Mouse (Mus musculus) brain, embryonic 18.5 days (tissue): ENCODE results near the gene Thsd7b.

Source experiments
- DNase-seq: peaks from one replicate; pipeline ENCODE4 v3.0.0-alpha.2; 2012; ENCODE audit warnings: low read depth, low spot score

Gene Thsd7b

GRCm38 (mm10) chr1:129519751-129520150 is 246.6 kb downstream of the Thsd7b start:
- no peak for DNase-seq

DNA sequence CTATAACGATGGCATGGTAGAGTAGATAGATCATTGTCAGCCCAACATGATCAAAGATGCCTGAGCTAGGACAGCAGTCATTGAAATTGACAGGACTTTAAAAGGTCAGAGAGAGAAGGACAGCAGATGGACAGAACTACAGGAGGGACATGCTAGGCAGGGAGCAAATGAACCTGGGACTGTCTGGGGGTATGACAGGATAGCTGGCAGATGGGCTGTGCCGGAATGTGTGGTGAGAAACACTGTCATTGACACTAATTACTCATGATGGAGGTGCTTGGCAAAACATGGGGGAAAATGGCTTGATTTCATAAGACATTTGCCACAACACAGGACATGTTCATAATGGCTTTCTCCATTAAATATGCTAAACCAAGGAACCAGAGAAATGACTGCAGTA is 253.9 kb downstream of the Thsd7b start:
- DNase-seq, result no peak

DNA sequence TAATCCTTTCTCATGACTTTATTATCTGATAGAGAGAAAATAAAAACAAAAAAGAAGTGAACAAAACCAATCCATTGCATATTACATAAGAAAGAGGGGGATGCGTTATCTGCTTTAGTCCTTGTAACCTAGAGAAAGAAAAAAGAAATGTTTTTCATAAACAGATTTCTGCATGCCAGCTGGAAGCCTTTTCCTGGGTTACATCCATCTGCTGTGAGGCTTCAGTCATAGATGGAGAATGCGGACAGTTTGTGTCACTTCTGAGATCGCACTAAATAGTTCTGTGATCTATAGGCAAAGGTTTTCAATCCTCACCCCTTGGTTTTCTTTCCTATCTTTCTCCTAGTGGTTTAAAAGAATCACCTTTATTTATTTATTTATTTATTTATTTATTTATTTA is 259.1 kb downstream of the Thsd7b start:
- no peak for DNase-seq

GRCm38 (mm10) chr1:129538508-129538907 is 265.4 kb downstream of the Thsd7b start:
- no peak for DNase-seq

GRCm38 (mm10) chr1:129538970-129539369 is 265.9 kb downstream of the Thsd7b start:
- no peak for DNase-seq

DNA sequence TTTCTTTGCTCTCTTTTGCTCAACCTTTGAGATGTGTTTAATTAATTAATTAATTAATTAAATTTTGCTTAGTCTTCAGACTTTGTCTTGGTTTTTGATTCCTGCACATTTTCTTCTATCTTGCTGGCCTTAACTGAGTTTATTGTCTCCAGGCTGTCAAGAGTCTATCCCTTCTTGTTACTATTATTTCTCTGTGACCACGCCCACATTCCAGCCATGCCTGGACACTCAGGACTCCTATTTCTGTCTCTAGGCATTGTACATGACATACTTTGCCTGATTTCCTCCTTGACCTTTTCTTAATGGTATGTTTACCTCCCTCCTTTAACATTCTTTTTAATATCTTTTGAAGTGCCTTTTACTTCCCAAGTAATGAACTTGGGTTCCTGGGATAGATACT is 267.6 kb downstream of the Thsd7b start:
- DNase-seq, result no peak

DNA sequence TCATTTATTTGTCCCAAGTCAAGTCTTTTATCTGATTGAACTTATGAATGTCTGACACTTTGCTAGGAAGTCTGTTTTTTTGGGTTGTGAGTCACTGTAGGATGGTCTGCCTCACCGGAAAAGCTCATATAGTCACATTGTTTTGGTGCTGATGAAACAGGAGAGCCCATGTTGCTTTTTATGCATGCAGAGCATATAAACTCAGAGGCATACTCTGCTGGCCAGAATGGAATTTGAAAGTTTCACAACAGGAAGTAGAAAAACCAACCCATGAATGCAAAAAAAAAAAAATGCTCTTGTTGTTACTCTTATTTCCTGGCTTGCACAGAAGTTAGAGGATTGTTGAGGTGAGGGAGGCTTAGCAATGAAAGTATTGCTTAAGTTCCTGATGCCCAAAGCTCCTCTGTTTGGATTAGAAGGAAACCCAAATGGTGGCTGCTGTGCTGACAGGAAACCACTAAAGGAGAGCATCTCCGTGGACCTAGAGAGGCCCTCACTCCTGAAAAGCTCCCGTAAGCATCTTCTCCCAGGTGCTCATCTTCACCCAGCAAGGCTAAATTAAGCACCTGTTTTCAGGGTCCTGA is 269.6 kb downstream of the Thsd7b start:
- DNase-seq, result no peak

DNA sequence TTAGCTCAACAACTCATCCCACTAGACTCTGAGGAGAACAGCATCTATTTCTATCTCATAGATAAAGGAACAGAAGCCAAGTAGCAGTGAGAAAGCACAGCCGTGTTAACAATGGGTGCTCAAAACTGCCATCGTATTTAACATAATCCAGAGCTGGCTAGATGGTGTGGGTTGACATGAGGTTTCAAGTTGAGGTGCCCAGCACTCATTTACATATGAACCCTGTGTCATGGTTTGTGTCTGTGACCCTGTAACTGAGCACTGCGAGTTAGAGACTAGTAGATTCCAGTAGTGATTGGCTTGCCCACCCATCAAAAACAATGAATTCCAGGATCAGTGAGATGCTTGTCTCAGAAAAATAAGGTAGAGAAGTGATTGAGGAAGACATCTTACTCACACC is 270.1 kb downstream of the Thsd7b start:
- no peak for DNase-seq

DNA sequence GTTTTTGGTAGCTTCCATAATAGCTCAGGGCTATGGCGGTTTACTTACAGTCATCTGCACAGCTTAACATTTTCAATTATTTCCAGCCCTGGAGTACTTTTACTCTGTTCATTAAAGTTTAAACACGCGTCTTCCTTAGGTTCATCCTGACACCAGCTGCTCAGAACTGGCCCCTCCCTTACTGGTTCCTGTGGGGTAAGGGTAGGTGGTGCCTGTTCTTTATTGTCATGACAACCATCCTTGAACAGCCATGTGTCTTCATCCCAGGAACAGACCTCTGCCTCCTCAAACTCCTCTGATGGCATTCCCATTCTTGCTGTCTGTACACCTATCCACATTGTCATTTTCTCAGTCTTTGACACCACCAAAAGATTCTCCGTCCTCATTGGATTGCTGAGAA is 285.0 kb downstream of the Thsd7b start:
- DNase-seq, result no peak

DNA sequence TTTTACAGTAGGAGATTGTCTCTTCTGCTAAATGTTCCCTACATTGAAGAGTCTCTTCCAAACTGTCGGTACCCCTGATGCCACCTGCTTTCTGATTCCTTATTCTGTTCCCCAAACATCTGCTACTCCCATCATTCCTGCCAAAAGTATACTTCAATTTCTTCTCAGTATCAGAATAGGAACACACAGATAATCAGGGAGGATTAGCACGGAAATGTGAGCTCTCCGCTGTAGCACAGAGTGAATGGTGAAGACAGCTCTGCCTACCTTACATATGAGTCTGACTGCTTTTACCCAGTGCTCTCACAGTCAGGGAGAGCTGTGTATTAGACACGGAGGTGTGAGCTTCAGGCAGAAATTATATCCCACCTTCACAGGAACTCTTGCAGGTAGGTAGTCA is 286.0 kb downstream of the Thsd7b start:
- DNase-seq, result no peak

GRCm38 (mm10) chr1:129559812-129560211 is 286.7 kb downstream of the Thsd7b start:
- no peak for DNase-seq

DNA sequence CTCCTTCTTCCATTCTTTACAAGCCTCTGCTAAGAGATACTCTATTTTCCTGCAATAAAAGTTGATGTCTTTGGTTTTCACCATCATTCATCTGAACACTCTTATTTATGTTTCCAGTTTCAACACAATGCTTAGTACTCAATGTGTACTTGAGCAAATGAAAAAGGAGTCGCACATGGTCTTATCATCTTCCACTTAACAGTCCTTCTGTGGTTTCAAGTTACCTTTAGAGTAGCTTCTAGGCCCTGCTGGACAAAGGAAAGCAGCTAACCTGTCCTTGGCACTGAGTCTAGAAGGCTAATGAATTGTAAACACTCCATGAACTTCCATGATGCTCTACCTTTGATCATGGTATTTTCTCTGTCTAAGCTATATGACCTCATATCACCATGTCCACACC is 289.6 kb downstream of the Thsd7b start:
- DNase-seq, result no peak

DNA sequence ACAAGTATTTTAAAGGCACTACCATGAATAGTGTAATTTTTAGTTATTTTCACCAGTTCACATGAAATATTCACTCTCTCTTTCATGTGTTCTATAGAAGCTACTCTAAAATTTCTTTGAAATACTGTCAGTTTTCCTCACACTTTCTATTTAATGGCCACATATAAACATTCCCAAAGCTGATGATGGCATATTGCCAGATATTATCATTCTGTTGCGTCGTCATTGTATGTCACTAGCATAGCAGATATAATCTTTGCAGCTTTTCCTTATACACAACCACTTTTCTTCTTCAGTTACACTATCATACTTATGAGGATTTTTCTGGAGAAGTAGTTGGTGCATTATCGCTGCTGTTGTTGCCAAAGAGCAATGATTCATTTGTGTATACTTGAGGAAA is 297.4 kb downstream of the Thsd7b start:
- DNase-seq, result no peak

GRCm38 (mm10) chr1:129579955-129580354 is 306.9 kb downstream of the Thsd7b start:
- no peak for DNase-seq

DNA sequence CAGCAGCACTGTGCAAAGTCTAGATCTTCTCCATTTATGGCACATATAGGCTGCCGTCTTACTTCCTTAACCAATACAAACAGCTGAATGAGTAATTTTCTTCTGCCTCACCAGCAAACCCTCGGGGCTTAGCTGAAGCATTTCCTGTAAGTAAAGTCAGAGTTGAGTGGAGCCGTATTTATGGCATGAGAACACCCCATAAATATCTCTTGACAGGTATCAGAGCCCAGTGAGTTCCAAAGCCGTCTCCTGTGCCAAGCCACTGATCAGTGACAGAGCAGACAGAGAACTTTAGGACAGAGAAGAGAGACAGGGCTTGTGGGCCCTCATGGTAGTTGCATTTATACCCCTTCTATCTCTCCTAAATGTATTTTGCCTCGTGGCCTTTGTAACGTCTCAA is 313.5 kb downstream of the Thsd7b start:
- DNase-seq, result no peak

DNA sequence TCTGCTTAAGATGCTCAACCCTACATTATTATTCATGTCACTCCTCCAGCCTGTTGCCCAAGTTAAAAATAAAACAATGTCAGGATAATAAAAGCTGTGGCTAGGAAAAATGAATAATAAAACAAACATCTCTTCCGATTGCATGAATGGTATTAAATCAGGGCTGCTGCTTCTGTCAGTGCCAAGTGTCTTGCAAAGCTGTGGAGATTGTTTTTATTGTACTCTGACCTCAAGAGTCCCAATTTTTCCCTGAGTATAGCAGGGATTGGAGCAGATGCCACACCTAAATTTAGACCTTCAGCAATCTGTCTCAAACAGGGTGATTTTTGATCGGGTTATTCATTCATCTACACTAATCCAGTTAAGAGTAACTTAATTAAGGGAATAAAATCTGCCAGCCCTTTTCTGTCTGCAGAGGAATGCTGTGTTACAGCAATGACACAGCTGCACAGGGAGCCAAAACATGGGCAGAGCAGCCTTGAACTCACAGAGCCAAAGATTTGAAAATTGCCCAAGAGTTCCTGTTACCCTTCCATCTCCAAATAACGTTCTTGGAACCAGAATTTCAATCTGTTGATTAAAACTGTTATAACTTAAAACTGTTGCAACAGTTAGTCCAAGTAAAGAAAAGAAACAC is 316.4 kb downstream of the Thsd7b start:
- no peak for DNase-seq

DNA sequence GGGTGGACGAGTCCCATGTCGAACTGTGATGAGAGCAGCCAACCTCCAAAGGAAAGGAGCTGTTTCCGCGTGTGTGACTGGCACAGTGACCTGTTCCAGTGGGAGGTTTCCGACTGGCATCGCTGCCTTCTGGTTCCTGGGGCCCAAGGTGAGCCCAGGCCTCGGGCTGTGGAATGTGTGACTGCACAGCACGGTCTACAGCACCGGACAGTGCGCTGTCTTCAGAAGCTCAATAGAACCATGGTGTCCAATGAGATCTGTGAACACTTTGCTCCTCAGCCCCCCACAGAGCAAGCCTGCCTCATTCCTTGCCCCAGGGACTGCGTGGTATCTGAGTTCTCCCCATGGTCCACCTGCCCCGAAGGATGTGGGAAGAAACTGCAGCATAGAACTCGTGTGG is 322.3 kb downstream of the Thsd7b start:
- no peak for DNase-seq

- no peak for DNase-seq
Observed at GRCm38 (mm10) chr1:129600933-129601332, 327.8 kb downstream of the Thsd7b start.

DNA sequence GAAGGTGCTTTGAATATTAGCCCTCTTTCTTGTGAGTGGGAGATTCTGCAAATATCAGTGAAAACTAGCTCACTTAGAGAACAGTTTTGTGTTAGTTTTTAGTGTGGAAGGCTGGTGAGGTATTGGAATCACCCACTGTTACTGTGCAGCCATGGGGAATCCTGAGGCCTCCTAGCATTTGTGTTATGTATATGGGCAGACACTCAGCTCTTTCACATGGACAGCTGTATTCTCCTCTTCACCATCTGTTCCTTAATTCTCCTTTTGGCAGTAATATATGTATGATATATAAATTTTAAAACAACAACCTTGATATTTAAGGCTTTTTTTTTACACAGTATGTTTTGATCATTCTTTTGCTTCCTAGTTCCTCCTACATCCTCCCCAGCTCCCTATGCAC is 329.2 kb downstream of the Thsd7b start:
- no peak for DNase-seq

DNA sequence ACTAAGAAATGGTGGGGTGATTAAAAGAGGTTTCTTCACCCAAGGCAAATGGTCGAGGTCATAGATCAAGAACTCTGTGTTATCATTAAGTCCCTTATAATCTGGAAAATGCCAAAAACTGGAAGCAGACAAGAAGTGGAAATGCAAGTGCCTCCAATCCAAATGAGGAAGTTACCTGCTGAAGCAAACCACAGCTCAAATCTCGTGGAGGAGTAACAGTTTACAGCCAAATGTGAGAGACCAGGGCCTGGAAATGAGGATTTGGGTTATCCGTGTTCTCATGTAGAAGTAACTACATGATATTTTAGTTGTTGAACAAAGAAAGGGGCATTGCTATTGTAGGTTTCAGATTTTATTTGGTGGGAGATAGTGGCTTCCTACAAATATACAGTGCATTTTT is 335.3 kb downstream of the Thsd7b start:
- no peak for DNase-seq

DNA sequence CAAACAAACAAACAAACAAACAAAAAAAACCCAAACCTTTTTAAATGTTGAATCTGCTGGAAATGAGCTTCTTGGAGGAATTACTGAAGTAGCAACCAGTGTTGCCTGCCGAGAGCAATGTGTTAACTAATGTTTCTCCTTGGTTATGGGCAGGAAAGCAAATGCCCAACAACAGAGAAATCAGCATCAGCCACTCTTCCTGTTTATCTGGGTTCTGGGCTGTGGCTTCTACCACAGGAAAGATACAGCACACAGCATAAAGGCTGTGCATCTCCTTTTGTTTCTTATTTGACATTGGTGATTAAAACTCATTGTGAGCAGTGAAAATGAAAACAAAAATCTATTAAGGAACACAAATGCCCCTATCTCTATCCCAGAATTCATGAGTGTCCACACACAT is 343.0 kb downstream of the Thsd7b start:
- DNase-seq, result no peak

DNA sequence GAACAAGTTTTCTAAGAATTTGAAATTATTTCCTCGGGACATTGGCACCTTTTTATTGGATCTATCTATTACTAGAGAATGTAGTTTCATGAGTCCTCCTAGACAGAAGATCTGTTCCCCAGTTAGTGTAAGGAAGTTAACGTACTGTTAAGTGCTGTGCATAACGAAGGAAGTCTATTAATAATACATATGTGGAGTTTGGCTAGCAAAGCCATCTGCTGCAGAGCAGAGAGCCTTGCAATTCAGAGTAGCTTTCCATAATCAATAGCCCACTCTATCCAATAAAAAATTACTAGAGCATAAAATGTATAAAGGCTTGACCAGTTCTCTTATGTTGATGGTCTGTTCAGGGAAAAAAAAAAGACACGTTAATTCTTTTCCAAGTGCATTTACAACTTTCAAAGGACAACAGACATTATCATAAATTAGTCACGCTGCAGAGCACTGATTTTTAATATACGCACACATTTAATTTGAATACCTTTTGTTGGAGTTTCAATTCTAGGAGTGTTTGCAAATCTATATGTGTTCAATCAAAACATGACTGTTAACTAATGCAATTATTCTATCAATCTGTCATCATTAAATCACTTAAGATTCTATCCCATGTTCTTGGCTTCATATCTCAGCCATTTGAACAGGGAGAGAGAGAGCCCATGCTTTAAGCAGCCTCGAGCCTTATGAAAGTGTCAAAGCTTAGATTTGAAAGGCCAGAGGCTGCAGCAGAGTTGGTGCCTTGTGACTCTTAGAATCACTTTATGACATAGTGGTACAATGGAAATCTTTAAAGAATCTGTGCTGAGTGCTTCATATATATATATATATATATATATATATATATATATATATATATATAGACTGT is 346.6 kb downstream of the Thsd7b start:
- DNase-seq, result no peak

GRCm38 (mm10) chr1:129624519-129624918 is 351.4 kb downstream of the Thsd7b start:
- DNase-seq, result no peak
